Mouse (Mus musculus): Measurements from ENCODE around the gene Cfap299. TPM values are rescaled to one million over a fixed set of nuclear protein-coding genes. Genes with fewer than 3 reads are reported as not detected.

Gene Cfap299
- polyA plus RNA-seq, 1 experiment from 2014 or later = 0.71 TPM

- Histone ChIP-seq H3K9ac (replicated peaks) (no peak overlapping the region), H3K4me3 (no peak overlapping the region), H3K27me3 (no peaks in the 10 kb centered on the region), H3K36me3 (no peaks in the 10 kb centered on the region), H3K4me2 (replicated peaks) (no peak overlapping the region), H3K9me3 (no peaks in the 10 kb centered on the region), H3K27ac (replicated peaks) (no peak overlapping the region), H3K4me1 (no peaks in the 10 kb centered on the region)
- 62% methylated on average over 5 of the region's 5 CpGs for WGBS
- no peak for ATAC-seq (ENCODE audit: low FRiP score, low read depth)
Observed at GRCm38 (mm10) chr5:98703963-98704362, 374.9 kb downstream of the Cfap299 start.

DNA sequence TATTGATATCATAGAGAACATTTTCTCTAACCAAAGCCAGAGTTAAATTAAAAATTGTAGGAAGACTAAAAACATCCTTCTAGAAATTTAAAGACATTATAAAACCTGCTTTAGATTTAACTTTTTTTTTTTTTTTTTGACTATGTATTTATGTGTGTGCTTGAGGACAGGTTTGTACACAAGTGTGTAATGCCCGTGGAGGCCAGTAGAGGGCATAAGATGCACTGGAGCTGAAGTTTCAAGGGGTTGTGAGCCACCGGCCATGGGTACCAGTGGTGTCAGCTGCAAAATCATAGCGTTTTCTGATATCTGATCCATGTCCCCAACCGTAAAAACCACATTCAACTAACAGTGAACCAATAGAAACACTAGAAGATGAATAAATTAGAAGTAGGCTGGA, 377.5 kb downstream of the Cfap299 start:
- 78% methylated on average over 4 of the region's 4 CpGs for WGBS
- H3K27ac ChIP-seq (replicated peaks) = no peak overlapping the region
- no peaks in the 10 kb centered on the region for H3K9me3 ChIP-seq
- H3K4me2 ChIP-seq (replicated peaks) = no peak overlapping the region
- H3K27me3 ChIP-seq = no peaks in the 10 kb centered on the region
- H3K36me3 ChIP-seq = no peaks in the 10 kb centered on the region
- H3K9ac ChIP-seq (replicated peaks) = no peak overlapping the region
- H3K4me1 ChIP-seq = no peaks in the 10 kb centered on the region
- no peak overlapping the region for H3K4me3 ChIP-seq
- no peak for ATAC-seq (ENCODE audit: low FRiP score, low read depth)

DNA sequence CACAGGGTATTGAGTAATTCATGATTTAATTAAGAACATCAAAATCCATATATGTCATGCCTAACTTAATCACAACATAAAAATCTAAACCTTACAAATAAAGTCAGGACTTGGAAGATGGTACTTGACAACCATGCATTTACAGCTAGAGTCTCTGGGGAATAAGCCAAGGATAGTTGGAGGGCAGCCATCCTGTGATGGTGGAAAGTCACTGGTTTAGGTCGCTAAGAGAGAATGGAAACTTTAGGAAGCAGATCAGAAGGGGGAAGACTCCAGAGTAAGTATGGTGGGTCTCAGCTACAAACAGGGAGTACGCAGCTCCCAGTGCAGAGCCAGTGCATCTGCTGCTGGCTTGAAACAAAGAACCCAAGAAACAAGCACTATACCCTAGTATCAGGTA, 386.3 kb downstream of the Cfap299 start:
- Histone ChIP-seq H3K9me3 (no peaks in the 10 kb centered on the region), H3K36me3 (no peaks in the 10 kb centered on the region), H3K9ac (replicated peaks) (no peak overlapping the region), H3K4me3 (no peak overlapping the region), H3K27me3 (no peaks in the 10 kb centered on the region), H3K4me1 (no peaks in the 10 kb centered on the region), H3K27ac (replicated peaks) (no peak overlapping the region), H3K4me2 (replicated peaks) (no peak overlapping the region)
- ATAC-seq (ENCODE audit: low FRiP score, low read depth) = no peak
- WGBS = 85% methylated on average over 2 of the region's 2 CpGs

- H3K9me3 ChIP-seq = no peaks in the 10 kb centered on the region
- H3K4me2 ChIP-seq (replicated peaks) = no peak overlapping the region
- ATAC-seq (ENCODE audit: low FRiP score, low read depth) = no peak
- no peaks in the 10 kb centered on the region for H3K27me3 ChIP-seq
- no peak overlapping the region for H3K9ac ChIP-seq (replicated peaks)
- no peak overlapping the region for H3K4me3 ChIP-seq
- H3K36me3 ChIP-seq = no peaks in the 10 kb centered on the region
- 67% methylated on average over 6 of the region's 6 CpGs for WGBS
- 0 out of 2 replicates have a peak, but pooled peaks cover 2% of the 10 kb centered on the region for H3K4me1 ChIP-seq
- no peak overlapping the region for H3K27ac ChIP-seq (replicated peaks)
Observed at GRCm38 (mm10) chr5:98732157-98733009, 403.3 kb downstream of the Cfap299 start.

DNA sequence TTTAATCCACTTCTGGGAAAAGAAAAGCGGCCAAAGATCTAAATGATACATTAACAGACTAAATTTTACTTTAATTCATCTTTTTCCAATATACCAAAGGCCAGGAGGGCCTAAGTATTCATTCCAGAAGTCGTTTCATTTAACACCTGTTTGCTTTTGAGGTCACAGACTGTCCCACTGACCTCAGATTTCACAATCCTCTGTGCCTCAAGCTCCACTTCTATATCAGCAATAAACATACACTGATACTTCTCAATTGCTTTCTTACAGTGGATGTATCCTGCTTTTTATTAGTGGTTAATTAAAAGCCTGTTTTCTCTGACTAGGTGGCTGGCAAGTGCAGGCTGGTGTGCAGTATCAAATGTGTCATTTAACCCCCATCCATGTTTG, 403.9 kb downstream of the Cfap299 start:
- Histone ChIP-seq H3K4me1 (0 out of 2 replicates have a peak, but pooled peaks cover 2% of the 10 kb centered on the region), H3K9me3 (no peaks in the 10 kb centered on the region), H3K36me3 (no peaks in the 10 kb centered on the region), H3K4me2 (replicated peaks) (no peak overlapping the region), H3K27ac (replicated peaks) (no peak overlapping the region), H3K4me3 (no peak overlapping the region), H3K27me3 (no peaks in the 10 kb centered on the region), H3K9ac (replicated peaks) (no peak overlapping the region)
- 74% methylated on average over 2 of the region's 2 CpGs for WGBS
- ATAC-seq (ENCODE audit: low FRiP score, low read depth) = no peak

- Histone ChIP-seq H3K4me1 (no peaks in the 10 kb centered on the region), H3K27ac (replicated peaks) (no peak overlapping the region), H3K36me3 (no peaks in the 10 kb centered on the region), H3K4me2 (replicated peaks) (no peak overlapping the region), H3K9me3 (no peaks in the 10 kb centered on the region), H3K4me3 (no peak overlapping the region), H3K9ac (replicated peaks) (no peak overlapping the region), H3K27me3 (no peaks in the 10 kb centered on the region)
- 61% methylated on average over 15 of the region's 15 CpGs for WGBS
- no peak for ATAC-seq (ENCODE audit: low FRiP score, low read depth)
Observed at GRCm38 (mm10) chr5:98761858-98762652, 433.0 kb downstream of the Cfap299 start.

- Histone ChIP-seq H3K36me3 (no peaks in the 10 kb centered on the region), H3K4me3 (no peak overlapping the region), H3K4me2 (replicated peaks) (no peak overlapping the region), H3K27me3 (no peaks in the 10 kb centered on the region), H3K27ac (replicated peaks) (no peak overlapping the region), H3K9ac (replicated peaks) (no peak overlapping the region), H3K9me3 (no peaks in the 10 kb centered on the region), H3K4me1 (no peaks in the 10 kb centered on the region)
- no peak for ATAC-seq (ENCODE audit: low FRiP score, low read depth)
- WGBS = 89% methylated on average over 4 of the region's 4 CpGs
Observed at GRCm38 (mm10) chr5:98778588-98778987, 449.5 kb downstream of the Cfap299 start.

DNA sequence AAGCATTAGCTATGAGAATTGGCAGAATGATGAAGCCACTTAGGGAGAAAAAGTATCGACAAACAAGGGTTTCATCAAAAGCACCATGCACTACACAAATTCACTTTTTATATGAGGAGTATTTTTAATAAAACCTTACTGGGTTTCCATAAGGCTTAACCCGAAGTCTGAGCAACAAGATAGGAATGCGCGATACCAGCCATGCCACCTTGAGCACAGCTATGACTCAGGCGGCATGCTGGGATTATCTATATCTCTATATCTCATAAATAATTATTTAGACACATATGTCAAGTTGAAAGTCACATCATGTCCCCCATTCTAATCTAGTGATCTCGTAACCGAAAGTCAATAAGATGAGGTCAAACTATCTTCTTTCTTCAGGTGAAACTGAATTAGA, 453.0 kb downstream of the Cfap299 start:
- Histone ChIP-seq H3K9ac (replicated peaks) (no peak overlapping the region), H3K4me3 (no peak overlapping the region), H3K4me1 (no peaks in the 10 kb centered on the region), H3K9me3 (no peaks in the 10 kb centered on the region), H3K27ac (replicated peaks) (no peak overlapping the region), H3K27me3 (no peaks in the 10 kb centered on the region), H3K4me2 (replicated peaks) (no peak overlapping the region), H3K36me3 (no peaks in the 10 kb centered on the region)
- 95% methylated on average over 7 of the region's 7 CpGs for WGBS
- no peak for ATAC-seq (ENCODE audit: low FRiP score, low read depth)

- H3K9ac ChIP-seq (replicated peaks) = no peak overlapping the region
- H3K9me3 ChIP-seq = no peaks in the 10 kb centered on the region
- no peaks in the 10 kb centered on the region for H3K4me1 ChIP-seq
- no peak overlapping the region for H3K4me2 ChIP-seq (replicated peaks)
- 73% methylated on average over 4 of the region's 4 CpGs for WGBS
- no peak overlapping the region for H3K4me3 ChIP-seq
- H3K36me3 ChIP-seq = no peaks in the 10 kb centered on the region
- H3K27ac ChIP-seq (replicated peaks) = no peak overlapping the region
- no peak for ATAC-seq (ENCODE audit: low FRiP score, low read depth)
- H3K27me3 ChIP-seq = no peaks in the 10 kb centered on the region
Observed at GRCm38 (mm10) chr5:98787735-98788134, 458.6 kb downstream of the Cfap299 start.

- no peaks in the 10 kb centered on the region for H3K4me1 ChIP-seq
- ATAC-seq (ENCODE audit: low FRiP score, low read depth) = no peak
- WGBS = 89% methylated on average over 7 of the region's 7 CpGs
Observed at GRCm38 (mm10) chr5:98788568-98788967, 459.5 kb downstream of the Cfap299 start.

GRCm38 (mm10) chr5:98790894-98791607, 461.9 kb downstream of the Cfap299 start:
- Histone ChIP-seq H3K9me3 (no peaks in the 10 kb centered on the region), H3K4me3 (no peak overlapping the region), H3K4me2 (replicated peaks) (no peak overlapping the region), H3K36me3 (no peaks in the 10 kb centered on the region), H3K9ac (replicated peaks) (no peak overlapping the region), H3K4me1 (no peaks in the 10 kb centered on the region), H3K27me3 (no peaks in the 10 kb centered on the region), H3K27ac (replicated peaks) (no peak overlapping the region)
- ATAC-seq (ENCODE audit: low FRiP score, low read depth) = no peak
- WGBS = 82% methylated on average over 7 of the region's 7 CpGs

More at GRCm38 (mm10) chr5:98788568-98788967, 459.5 kb downstream of the Cfap299 start:
- H3K27ac ChIP-seq (replicated peaks) = no peak overlapping the region
- H3K27me3 ChIP-seq = no peaks in the 10 kb centered on the region
- no peak overlapping the region for H3K4me3 ChIP-seq
- H3K9ac ChIP-seq (replicated peaks) = no peak overlapping the region
- no peak overlapping the region for H3K4me2 ChIP-seq (replicated peaks)
- no peaks in the 10 kb centered on the region for H3K9me3 ChIP-seq
- H3K36me3 ChIP-seq = no peaks in the 10 kb centered on the region

- WGBS = 39% methylated on average over 5 of the region's 5 CpGs
- ATAC-seq (ENCODE audit: low FRiP score, low read depth) = no peak
- Histone ChIP-seq H3K27me3 (no peaks in the 10 kb centered on the region), H3K9me3 (no peaks in the 10 kb centered on the region), H3K36me3 (no peaks in the 10 kb centered on the region), H3K27ac (replicated peaks) (no peak overlapping the region), H3K9ac (replicated peaks) (no peak overlapping the region), H3K4me3 (no peak overlapping the region), H3K4me2 (replicated peaks) (no peak overlapping the region), H3K4me1 (peaks cover 7% of the 10 kb centered on the region)
Observed at GRCm38 (mm10) chr5:98801495-98801894, 472.4 kb downstream of the Cfap299 start.

Measured in midbrain, embryonic 12.5 days (tissue).